In the genomic region with DNA sequence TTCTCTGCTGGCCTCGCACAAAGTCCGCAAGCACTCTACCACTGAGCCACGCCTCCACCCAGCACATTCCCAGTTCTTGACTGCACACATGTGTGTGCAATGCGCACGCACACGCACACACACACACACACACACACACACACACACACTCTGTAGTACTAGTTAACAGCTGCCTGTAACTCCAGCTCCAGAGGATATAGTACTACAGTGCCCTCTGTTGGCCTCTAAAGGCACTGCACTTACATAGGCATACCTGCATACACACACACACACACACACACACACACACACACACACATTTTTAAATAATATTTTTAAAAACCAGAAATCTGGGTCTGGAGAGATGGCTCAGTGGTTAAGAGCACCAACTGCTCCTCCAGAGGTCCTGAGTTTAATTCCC, we compare ENCODE assay signal across 22 mouse cellular contexts. TPM values are rescaled to one million over a fixed set of nuclear protein-coding genes. Genes with fewer than 3 reads are reported as not detected.
DNase-seq lines count a peak whose midpoint lies in the region; ATAC-seq and TF ChIP-seq lines count a peak whose summit lies in the region.
"Had no signal": no experiment of that assay in that cellular context is flagged by ENCODE, and none has a peak within 500 bp of the region (broad histone marks: within the 10 kb centered on the region; RNA-seq: fewer than 3 reads in every experiment).

No protein-coding gene starts in this region.

- no peak for TF ChIP-seq EP300 in MEL (IDR thresholded peaks at IDR 0.05; ENCODE audit: low read depth in 1 of 2, low read length in 2 of 2)

- H3K4me3 ChIP-seq in intestine, postnatal 0 days (ENCODE audit: low read depth, low read length): no peak overlapping the region
- no peak overlapping the region for H3K4me3 ChIP-seq in intestine, embryonic 16.5 days (ENCODE audit: low read length)
- no peak overlapping the region for H3K4me3 ChIP-seq in midbrain, postnatal 0 days (ENCODE audit: low read depth, low read length)
- no peak overlapping the region for H3K4me3 ChIP-seq in midbrain, embryonic 13.5 days (replicated peaks)
- no peak overlapping the region for H3K4me3 ChIP-seq in MEL (ENCODE audit: control insufficient read depth in 1 of 2, insufficient read depth in 1 of 2, low read depth in 2 of 2, low read length in 2 of 2)
- no peak overlapping the region for H3K4me3 ChIP-seq in thymus, adult 2 months (ENCODE audit: control insufficient read depth, insufficient read depth, low read length)
- H3K4me3 ChIP-seq: erythroblast, embryonic 14.5 days; forebrain, embryonic 15.5 days; liver, embryonic 13.5 days; midbrain, embryonic 12.5 days had no signal

- H3K36me3 ChIP-seq in intestine, postnatal 0 days (ENCODE audit: control insufficient read depth, insufficient read depth): peaks cover 13% of the 10 kb centered on the region; the same call in 1 of the 2 replicates
- H3K36me3 ChIP-seq in intestine, embryonic 16.5 days (ENCODE audit: control insufficient read depth, insufficient read depth, low read length): 0 out of 2 replicates have a peak, but pooled peaks cover 2% of the 10 kb centered on the region
- H3K36me3 ChIP-seq in midbrain, postnatal 0 days (ENCODE audit: insufficient read depth, low read length): peaks cover 3% of the 10 kb centered on the region
- H3K36me3 ChIP-seq in midbrain, embryonic 13.5 days: peaks cover 38% of the 10 kb centered on the region
- H3K36me3 ChIP-seq in MEL (ENCODE audit: control insufficient read depth in 1 of 2, insufficient read depth in 2 of 2, low read length in 2 of 2): peaks cover 0 to 23% of the 10 kb centered on the region in 2 experiments; a peak in 2 of 4 replicates
- no peaks in the 10 kb centered on the region for H3K36me3 ChIP-seq in splenic B cell, adult 2 months (ENCODE audit: control insufficient read depth, insufficient read depth, low read length, poor library complexity, severe bottlenecking)
- no peaks in the 10 kb centered on the region for H3K36me3 ChIP-seq in thymus, adult 2 months (ENCODE audit: control insufficient read depth, insufficient read depth, low read length)

- TF ChIP-seq RAD21 in MEL (IDR thresholded peaks at IDR 0.05; ENCODE audit: low read depth, low read length): peak; percentile 26; the same call in 1 of the 2 replicates

- TF ChIP-seq CTCF in intestine, postnatal 0 days (IDR thresholded peaks at IDR 0.05; ENCODE audit: low read depth): peak; percentile 46
- peak; percentile 56 for TF ChIP-seq CTCF in midbrain, postnatal 0 days (IDR thresholded peaks at IDR 0.05)
- TF ChIP-seq CTCF in MEL (IDR thresholded peaks at IDR 0.05 in 2 of 3, conservative IDR thresholded peaks at IDR 0.05 in 1 of 3; ENCODE audit: control insufficient read depth in 1 of 3, insufficient read depth in 1 of 3, low read depth in 2 of 3, low read length in 3 of 3, poor library complexity in 1 of 3, severe bottlenecking in 1 of 3): peak in 2 of 3 experiments; percentile 38 to 45; a peak in 5 of 6 replicates
- no peak for TF ChIP-seq CTCF in thymus, adult 2 months (IDR thresholded peaks at IDR 0.05; ENCODE audit: borderline replicate concordance, control insufficient read depth, extremely low read depth, insufficient read depth, low read length, poor library complexity)

- peak; percentile 48 for DNase-seq in midbrain, postnatal 0 days (ENCODE audit: low spot score)
- DNase-seq in MEL (ENCODE audit: low read depth, low spot score): no peak
- peak; percentile 19 for DNase-seq in splenic B cell, adult 2 months (ENCODE audit: low read depth, low spot score)
- no peak for DNase-seq in T-cell, adult 2 months (ENCODE audit: low spot score)
- no peak for DNase-seq in thymus, adult 2 months
- DNase-seq: adrenal gland, postnatal 14 days; cerebellum, postnatal 10 days; embryo, embryonic 11 days; gastrocnemius, postnatal 25 days; heart, postnatal 36 days; liver, embryonic 13.5 days; lung, postnatal 4 days; right cerebral cortex, postnatal 25 days; thymus, adult 18-20 months had no signal

- no peaks in the 10 kb centered on the region for H3K79me2 ChIP-seq in MEL (ENCODE audit: control insufficient read depth, insufficient read depth, low read length, poor library complexity)

- TF ChIP-seq POLR2A in MEL (IDR thresholded peaks at IDR 0.05; ENCODE audit: control insufficient read depth in 1 of 2, insufficient read depth in 1 of 2, low read depth in 1 of 2, low read length in 2 of 2, poor library complexity in 1 of 2): no peak
- no peak for TF ChIP-seq POLR2A in thymus, adult 2 months (IDR thresholded peaks at IDR 0.05; ENCODE audit: control insufficient read depth, extremely low read depth, insufficient read depth, low read length, poor library complexity)

- H3K9ac ChIP-seq in intestine, postnatal 0 days (ENCODE audit: low read depth, low read length): no peak overlapping the region
- H3K9ac ChIP-seq in intestine, embryonic 16.5 days (ENCODE audit: low read depth, low read length): no peak overlapping the region
- H3K9ac ChIP-seq in midbrain, postnatal 0 days (replicated peaks; ENCODE audit: low read length, poor library complexity, severe bottlenecking): no peak overlapping the region
- no peak overlapping the region for H3K9ac ChIP-seq in midbrain, embryonic 13.5 days (replicated peaks)
- H3K9ac ChIP-seq in MEL (ENCODE audit: control insufficient read depth, low read depth, low read length, poor library complexity, severe bottlenecking): no peak overlapping the region
- H3K9ac ChIP-seq: forebrain, embryonic 15.5 days; liver, embryonic 13.5 days; midbrain, embryonic 12.5 days had no signal

- no peaks in the 10 kb centered on the region for H3K27me3 ChIP-seq in intestine, postnatal 0 days (replicated peaks; ENCODE audit: control insufficient read depth, insufficient read depth, low read length)
- H3K27me3 ChIP-seq in intestine, embryonic 16.5 days (replicated peaks; ENCODE audit: control insufficient read depth, insufficient read depth, low read length): no peaks in the 10 kb centered on the region
- no peaks in the 10 kb centered on the region for H3K27me3 ChIP-seq in midbrain, postnatal 0 days (ENCODE audit: insufficient read depth, low read length)
- no peaks in the 10 kb centered on the region for H3K27me3 ChIP-seq in midbrain, embryonic 13.5 days
- no peaks in the 10 kb centered on the region for H3K27me3 ChIP-seq in MEL (ENCODE audit: control insufficient read depth in 1 of 2, insufficient read depth in 2 of 2, low read length in 2 of 2)
- no peaks in the 10 kb centered on the region for H3K27me3 ChIP-seq in splenic B cell, adult 2 months (ENCODE audit: control insufficient read depth, insufficient read depth, low read length, poor library complexity, severe bottlenecking)
- no peaks in the 10 kb centered on the region for H3K27me3 ChIP-seq in thymus, adult 2 months (ENCODE audit: control insufficient read depth, insufficient read depth, low read length)
- H3K27me3 ChIP-seq: forebrain, embryonic 15.5 days; liver, embryonic 13.5 days; midbrain, embryonic 12.5 days had no signal

- 97% methylated on average over 6 of the region's 6 CpGs for WGBS in intestine, postnatal 0 days
- WGBS in intestine, embryonic 16.5 days: 98% methylated on average over 6 of the region's 6 CpGs
- 96% methylated on average over 6 of the region's 6 CpGs for WGBS in midbrain, postnatal 0 days
- WGBS in midbrain, embryonic 13.5 days: 96% methylated on average over 6 of the region's 6 CpGs
- WGBS in thymus, adult 2 months: 95% methylated on average over 6 of the region's 6 CpGs

- no peak for ATAC-seq in intestine, postnatal 0 days
- ATAC-seq in intestine, embryonic 16.5 days: no peak
- no peak for ATAC-seq in midbrain, postnatal 0 days (ENCODE audit: low FRiP score)
- ATAC-seq in midbrain, embryonic 13.5 days: no peak
- ATAC-seq: forebrain, embryonic 15.5 days; inflammation-experienced regulatory T-cells, adult 6 months had no signal

- H3K9me3 ChIP-seq in intestine, postnatal 0 days (ENCODE audit: control insufficient read depth): no peaks in the 10 kb centered on the region
- no peaks in the 10 kb centered on the region for H3K9me3 ChIP-seq in intestine, embryonic 16.5 days (ENCODE audit: control insufficient read depth, low read length)
- H3K9me3 ChIP-seq in midbrain, postnatal 0 days (ENCODE audit: low read length): no peaks in the 10 kb centered on the region
- no peaks in the 10 kb centered on the region for H3K9me3 ChIP-seq in midbrain, embryonic 13.5 days
- no peaks in the 10 kb centered on the region for H3K9me3 ChIP-seq in MEL (replicated peaks; ENCODE audit: insufficient read depth, low read length)
- H3K9me3 ChIP-seq: forebrain, embryonic 15.5 days; liver, embryonic 13.5 days; midbrain, embryonic 12.5 days had no signal

- no peaks in the 10 kb centered on the region for H3K4me1 ChIP-seq in intestine, postnatal 0 days (replicated peaks; ENCODE audit: control insufficient read depth, insufficient read depth, low read length)
- H3K4me1 ChIP-seq in intestine, embryonic 16.5 days (ENCODE audit: control insufficient read depth, insufficient read depth, low read length): peaks cover 21% of the 10 kb centered on the region
- H3K4me1 ChIP-seq in midbrain, postnatal 0 days (ENCODE audit: insufficient read depth, low read length): no peaks in the 10 kb centered on the region
- no peaks in the 10 kb centered on the region for H3K4me1 ChIP-seq in midbrain, embryonic 13.5 days (replicated peaks)
- peaks cover 11 to 23% of the 10 kb centered on the region in 2 experiments for H3K4me1 ChIP-seq in MEL (ENCODE audit: control insufficient read depth in 1 of 2, insufficient read depth in 2 of 2, low read length in 2 of 2)
- H3K4me1 ChIP-seq in thymus, adult 2 months (replicated peaks; ENCODE audit: control insufficient read depth, insufficient read depth, low read length): no peaks in the 10 kb centered on the region
- H3K4me1 ChIP-seq: forebrain, embryonic 15.5 days; midbrain, embryonic 12.5 days had no signal

- no peak overlapping the region for H3K4me2 ChIP-seq in intestine, postnatal 0 days (replicated peaks; ENCODE audit: low read depth)
- no peak overlapping the region for H3K4me2 ChIP-seq in intestine, embryonic 16.5 days (ENCODE audit: low read depth, low read length)
- no peak overlapping the region for H3K4me2 ChIP-seq in midbrain, postnatal 0 days (ENCODE audit: low read depth, low read length, poor library complexity, severe bottlenecking)
- H3K4me2 ChIP-seq in midbrain, embryonic 13.5 days (replicated peaks): no peak overlapping the region
- H3K4me2 ChIP-seq: forebrain, embryonic 15.5 days; heart, embryonic 11.5 days; liver, embryonic 13.5 days; midbrain, embryonic 12.5 days had no signal

- no peak overlapping the region for H3K27ac ChIP-seq in intestine, postnatal 0 days (ENCODE audit: low read depth, low read length)
- H3K27ac ChIP-seq in intestine, embryonic 16.5 days (ENCODE audit: low read length): no peak overlapping the region
- no peak overlapping the region for H3K27ac ChIP-seq in midbrain, postnatal 0 days (ENCODE audit: low read depth, low read length)
- H3K27ac ChIP-seq in midbrain, embryonic 13.5 days: no peak overlapping the region
- no peak overlapping the region for H3K27ac ChIP-seq in MEL (ENCODE audit: control insufficient read depth, low read depth, low read length)
- no peak overlapping the region for H3K27ac ChIP-seq in thymus, adult 2 months (ENCODE audit: control insufficient read depth, insufficient read depth, low read length)
- H3K27ac ChIP-seq: forebrain, embryonic 15.5 days; liver, embryonic 13.5 days; midbrain, embryonic 12.5 days had no signal

RNA-seq across cellular contexts. Expression of a gene that starts 9.6 kb away (rescaled TPM):
- polyA plus RNA-seq in intestine, postnatal 0 days (2015; fragmentation: Nextera tagmentation; extraction: Ambion mirVana): 258 and 267 TPM in 2 replicates
- polyA plus RNA-seq in intestine, embryonic 16.5 days (2015; fragmentation: Nextera tagmentation; extraction: Ambion mirVana): 636 and 699 TPM in 2 replicates
- total RNA-seq in midbrain, postnatal 0 days (2014; rRNA removed): 1,240 and 1,525 TPM in 2 replicates
- polyA plus RNA-seq in midbrain, postnatal 0 days (2015; fragmentation: Nextera tagmentation; extraction: Ambion mirVana): 1,025 and 1,129 TPM in 2 replicates
- 1,014 and 1,066 TPM in 2 replicates for polyA plus RNA-seq in midbrain, embryonic 13.5 days (2015; fragmentation: Nextera tagmentation; extraction: Ambion mirVana)
- total RNA-seq in MEL (2012; rRNA removed): 558 and 572 TPM in 2 replicates
- polyA plus RNA-seq in MEL (2012; ENCODE audit: insufficient read depth in 1 of 2, insufficient read length in 2 of 2, low read depth in 1 of 2, low replicate concordance in 2 of 2, missing spikeins in 1 of 2): 100 to 1,000 TPM in 1 of 2 experiments, not detected in 1; 568 TPM
- 498 and 588 TPM in 2 replicates for polyA plus RNA-seq in thymus, adult 2 months (2012; rRNA removed)

RNA-seq across cellular contexts. Expression of a gene that starts 41.1 kb away (rescaled TPM):
- 13.9 and 14.9 TPM in 2 replicates for polyA plus RNA-seq in intestine, postnatal 0 days (2015; fragmentation: Nextera tagmentation; extraction: Ambion mirVana)
- polyA plus RNA-seq in intestine, embryonic 16.5 days (2015; fragmentation: Nextera tagmentation; extraction: Ambion mirVana): 15.4 and 18.6 TPM in 2 replicates
- total RNA-seq in midbrain, postnatal 0 days (2014; rRNA removed): 1.8 and 7.1 TPM in 2 replicates
- 1.2 and 1.5 TPM in 2 replicates for polyA plus RNA-seq in midbrain, postnatal 0 days (2015; fragmentation: Nextera tagmentation; extraction: Ambion mirVana)
- polyA plus RNA-seq in midbrain, embryonic 13.5 days (2015; fragmentation: Nextera tagmentation; extraction: Ambion mirVana): 2.3 TPM in 2 replicates
- total RNA-seq in MEL (2012; rRNA removed): 4.3 and 5.3 TPM in 2 replicates
- polyA plus RNA-seq in MEL (2012; ENCODE audit: insufficient read depth in 1 of 2, insufficient read length in 2 of 2, low read depth in 1 of 2, low replicate concordance in 2 of 2, missing spikeins in 1 of 2): 1 to 10 TPM in 1 of 2 experiments, not detected in 1; 8.9 TPM
- polyA plus RNA-seq in thymus, adult 2 months (2012; rRNA removed): 7.3 and 11.5 TPM in 2 replicates
- polyA plus RNA-seq: erythroblast, embryonic 14.5 days had no signal

Comparison
In these comparisons a context has a peak if more than half of its experiments do, and no peak if none do; other contexts are left out.
1. DNase-seq: peak in midbrain, postnatal 0 days (single experiment) and splenic B cell, adult 2 months (single experiment); none in MEL (single experiment), T-cell, adult 2 months (single experiment) and thymus, adult 2 months (single experiment).